Mouse (Mus musculus) megakaryocyte, embryonic 14.5 days (primary cell): ENCODE measurements around the gene Als2cr12.
A peak's percentile ranks its signal among the peaks of the same experiment; 100 is the strongest.

Experiments used
- FLI1 ChIP-seq: IDR thresholded peaks from 2 replicates; pipeline ENCODE4 v1.6.1; 2012; ENCODE audit warnings: low read length, inconsistent platforms, mixed read lengths
- GATA1 ChIP-seq: IDR thresholded peaks from 3 replicates; pipeline ENCODE4 v1.6.1; 2012; ENCODE audit warnings: mixed read lengths, low read length, inconsistent platforms, borderline replicate concordance

- TF ChIP-seq GATA1 (peak; percentile 86; the same call in 1 of the 3 replicates), FLI1 (no peak)
Observed at GRCm38 (mm10) chr1:58712076-58713061, 16.6 kb upstream of the Als2cr12 start.
